Mouse (Mus musculus): ENCODE results near the gene Twist1.

- TF ChIP-seq CTCF (IDR thresholded peaks at IDR 0.05; ENCODE audit: extremely low read depth, insufficient read depth, low read length) (no peak), POLR2A (IDR thresholded peaks at IDR 0.05; ENCODE audit: extremely low read depth, insufficient read depth, low read length) (no peak)
These were observed 10.8 kb downstream of the Twist1 start for GRCm38 (mm10) chr12:33968041-33968897.
